Mouse (Mus musculus) G1E (cell line): ENCODE data around the gene Gfi1b. TPM values are rescaled to one million over a fixed set of nuclear protein-coding genes. Genes with fewer than 3 reads are reported as not detected.

ENCODE experiments used
- ATAC-seq: 2 replicates; pipeline ENCODE4 v1.8.0; 2016; ENCODE audit warnings: mild to moderate bottlenecking; ENCODE audit not compliant: insufficient number of reproducible peaks, poor library complexity, low FRiP score, severe bottlenecking; ENCODE audit errors: extremely low read depth
- DNase-seq: peaks from one replicate; pipeline ENCODE4 v3.0.0; 2012; ENCODE audit warnings: low spot score
- H3K27me3 ChIP-seq: 2 replicates; pipeline ENCODE4 v1.6.1; 2012; ENCODE audit warnings: mild to moderate bottlenecking, low read length, inconsistent platforms; ENCODE audit not compliant: insufficient read depth
- H3K36me3 ChIP-seq: replicated peaks from 2 replicates; pipeline ENCODE3; 2012; ENCODE audit warnings: mild to moderate bottlenecking, inconsistent platforms
- H3K4me1 ChIP-seq: 2 replicates; pipeline ENCODE4 v1.6.1; 2012; ENCODE audit warnings: low read depth, low read length, inconsistent platforms, mixed read lengths; ENCODE audit not compliant: insufficient read depth
- H3K4me3 ChIP-seq: 2 replicates; pipeline ENCODE4 v1.5.1; 2012; ENCODE audit warnings: low read depth, mild to moderate bottlenecking, inconsistent platforms, low read length, moderate library complexity, mixed read lengths
- H3K9me3 ChIP-seq: replicated peaks from 2 replicates; pipeline ENCODE4 v1.6.1; 2012; ENCODE audit warnings: inconsistent platforms
- CTCF ChIP-seq: IDR thresholded peaks from 2 replicates; pipeline ENCODE4 v1.5.1; 2012; ENCODE audit warnings: low read depth, low read length, inconsistent platforms, mixed read lengths
- GATA1 ChIP-seq: IDR thresholded peaks from 2 replicates; pipeline ENCODE4 v1.6.1; 2012; ENCODE audit warnings: borderline replicate concordance, low read length, inconsistent platforms, mixed read lengths
- GATA2 ChIP-seq: IDR thresholded peaks from 2 replicates; pipeline ENCODE4 v1.6.1; 2012; ENCODE audit warnings: low read depth, low read length, inconsistent platforms, borderline replicate concordance
- POLR2AphosphoS5 ChIP-seq: IDR thresholded peaks from 2 replicates; pipeline ENCODE4 v1.6.1; 2012; ENCODE audit warnings: low read depth, low read length, inconsistent platforms; ENCODE audit not compliant: insufficient replicate concordance
- TAL1 ChIP-seq: conservative IDR thresholded peaks from 2 replicates; pipeline ENCODE4 v1.6.1; 2012; ENCODE audit warnings: low read depth, low read length, inconsistent platforms, mixed read lengths
- polyA plus RNA-seq: library from polyadenylated mRNA; stranded (reverse); fragments of >175 nt; gene quantifications from 2 replicates; pipeline ENCODE4 v1.2.3, GENCODE M21; 2012
- total RNA-seq, 2 experiments: library from RNA; stranded (forward) in 1 of 2; stranded (reverse) in 1 of 2; fragments of 200-1000 nt in 1 of 2; fragments of >200 nt in 1 of 2; fragmentation: Nextera tagmentation in 1 of 2; gene quantifications; 2 replicates each; pipeline ENCODE4 v1.2.3; 2014 to 2017

Gfi1b gene
- total and polyA plus RNA-seq, 3 experiments, result 104 to 739 (median 537) TPM

DNA sequence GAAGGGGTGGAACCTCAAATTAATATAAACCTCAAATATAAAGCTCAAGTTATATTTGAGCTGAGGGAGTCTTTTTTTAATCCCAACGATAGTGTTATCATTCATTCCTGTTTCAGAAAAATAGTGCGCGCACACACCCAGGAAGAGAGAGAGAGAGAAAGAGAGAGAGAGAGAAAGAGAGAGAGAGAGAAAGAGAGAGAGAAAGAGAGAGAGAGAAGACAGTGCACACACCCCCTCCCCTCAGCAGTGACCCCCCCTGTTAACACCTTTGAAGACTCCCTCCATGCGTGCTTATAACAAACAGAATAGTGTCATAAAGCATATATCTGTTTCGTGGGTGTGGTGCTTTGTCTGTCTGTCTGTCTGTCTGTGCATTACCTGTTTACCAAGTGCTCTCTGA lies 18.2 kb downstream of the Gfi1b start:
- DNase-seq, result no peak
- no peaks in the 10 kb centered on the region for H3K27me3 ChIP-seq
- no peak for ATAC-seq
- no peak for TF ChIP-seq GATA1
- no peak for TF ChIP-seq POLR2AphosphoS5
- no peak for TF ChIP-seq CTCF
- TF ChIP-seq TAL1, result no peak
- TF ChIP-seq GATA2, result no peak
- no peak overlapping the region for H3K4me3 ChIP-seq
- no peaks in the 10 kb centered on the region for H3K9me3 ChIP-seq
- peaks cover 85% of the 10 kb centered on the region for H3K4me1 ChIP-seq
- peaks cover 26% of the 10 kb centered on the region for H3K36me3 ChIP-seq

DNA sequence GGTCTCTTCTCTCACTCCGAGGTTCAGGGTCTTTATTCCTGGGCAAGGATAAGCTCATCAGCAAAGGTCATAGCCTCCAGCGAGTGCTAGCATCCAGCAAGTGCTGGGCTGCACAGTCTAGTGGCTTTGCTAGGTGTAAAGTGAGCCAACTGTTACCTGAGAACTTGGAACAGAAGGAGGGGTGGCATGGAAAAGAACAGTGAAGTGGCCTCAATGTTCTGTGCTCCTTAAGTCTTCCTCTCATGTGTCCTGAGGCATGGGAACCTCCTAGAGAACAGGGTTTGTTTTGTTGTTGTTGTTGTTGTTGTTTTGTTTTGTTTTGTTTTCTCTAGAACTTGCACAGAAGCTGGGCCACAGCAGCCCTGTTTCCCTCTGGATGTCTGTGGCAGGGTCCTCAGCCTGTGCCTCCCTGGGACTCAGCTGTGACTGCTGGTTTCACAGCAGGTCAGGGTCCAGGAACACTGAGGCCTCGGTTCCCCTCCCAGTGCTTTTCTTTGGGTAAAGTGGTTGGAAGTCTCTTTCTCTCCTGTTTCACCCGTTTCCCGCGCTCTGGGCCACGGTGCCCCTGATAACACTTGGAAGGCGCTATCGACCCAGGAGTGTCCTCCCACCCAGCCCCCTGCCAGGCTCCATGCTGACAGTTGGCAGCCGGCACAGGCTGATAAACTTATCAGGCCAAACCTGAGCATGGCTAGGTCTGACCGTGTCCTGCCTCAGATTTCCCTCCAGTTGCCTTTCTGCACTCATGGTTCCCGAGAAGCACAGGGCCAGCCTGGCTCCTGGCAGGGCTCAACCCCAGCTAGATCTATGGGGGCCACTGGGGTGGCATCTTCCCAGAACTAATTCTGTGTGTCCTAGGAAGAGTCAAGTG lies 19.8 kb downstream of the Gfi1b start:
- peak; percentile 54 for ATAC-seq
- DNase-seq, result peak; percentile 91
- peaks cover 11% of the 10 kb centered on the region for H3K36me3 ChIP-seq
- no peaks in the 10 kb centered on the region for H3K9me3 ChIP-seq
- H3K4me3 ChIP-seq, result peak overlapping the region; percentile 10; the same call in 1 of the 2 replicates
- H3K27me3 ChIP-seq, result no peaks in the 10 kb centered on the region
- H3K4me1 ChIP-seq, result peaks cover 82% of the 10 kb centered on the region
- TF ChIP-seq TAL1 (peak; percentile 97), CTCF (no peak)

DNA sequence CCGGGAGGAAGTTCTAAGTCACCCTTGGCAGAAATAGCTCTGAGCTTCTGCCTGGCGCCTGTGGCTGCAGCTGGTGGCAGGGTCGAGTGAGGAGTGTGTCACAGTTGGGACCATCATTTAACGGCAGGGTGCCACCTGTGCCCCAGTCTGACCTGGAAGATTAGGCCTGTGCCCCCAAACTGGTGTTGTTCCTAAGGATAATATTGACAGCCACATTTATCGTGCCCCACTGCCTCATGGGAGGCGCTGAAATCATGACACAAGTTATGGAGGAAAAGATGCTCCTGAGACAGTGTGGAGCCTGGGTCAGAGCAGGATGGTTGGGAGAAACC lies 22.2 kb downstream of the Gfi1b start:
- Histone ChIP-seq H3K36me3 (peaks cover 4% of the 10 kb centered on the region), H3K4me1 (peaks cover 90% of the 10 kb centered on the region), H3K4me3 (peak overlapping the region; percentile 50; the same call in 1 of the 2 replicates)

DNA sequence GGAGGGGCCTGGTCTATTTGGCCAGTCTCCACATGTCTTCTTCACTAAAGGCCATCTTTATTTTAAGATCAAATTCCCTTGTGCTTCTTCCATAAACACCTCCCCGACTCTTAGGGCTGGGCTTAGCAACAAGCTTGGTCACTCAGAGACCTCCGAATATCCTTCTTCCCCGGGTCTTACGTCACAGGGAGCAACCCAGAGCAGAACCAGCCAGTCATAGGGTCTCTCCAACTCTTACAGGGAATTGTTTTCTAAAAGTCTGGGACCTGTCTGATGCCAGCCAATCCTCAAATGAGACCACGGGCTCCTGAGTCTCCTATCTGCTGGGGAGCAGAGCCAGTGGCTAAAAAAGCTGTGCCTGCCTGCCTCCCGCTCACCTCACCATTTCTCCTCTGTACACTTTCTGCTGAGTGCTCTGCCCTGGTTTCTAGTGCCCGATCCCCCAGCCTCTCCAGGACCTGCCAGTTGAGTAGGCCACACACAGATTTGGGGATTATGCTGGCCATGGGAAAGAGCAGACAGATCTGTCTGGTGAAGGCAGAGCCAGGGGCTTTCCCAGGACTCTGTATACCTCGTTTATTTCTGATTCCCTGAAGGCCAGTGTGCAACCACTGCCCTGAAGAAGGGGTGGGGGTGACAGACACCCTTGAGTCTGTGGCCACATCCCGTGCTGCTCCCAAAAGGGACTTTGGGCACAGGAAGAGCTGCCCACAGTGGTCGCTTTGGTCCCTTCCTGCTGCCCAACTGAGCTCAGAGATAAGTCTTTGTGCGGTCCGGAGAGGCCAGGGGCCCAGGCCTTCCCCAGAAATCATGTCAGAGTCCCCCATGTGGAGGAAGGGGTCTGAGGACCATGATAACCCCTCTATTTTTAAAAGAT lies 22.9 kb downstream of the Gfi1b start:
- TF ChIP-seq POLR2AphosphoS5 (no peak), GATA1 (no peak), GATA2 (no peak), TAL1 (no peak), CTCF (no peak)
- H3K36me3 ChIP-seq, result peaks cover 4% of the 10 kb centered on the region
- H3K4me1 ChIP-seq, result peaks cover 91% of the 10 kb centered on the region
- no peak for ATAC-seq
- no peak for DNase-seq
- no peaks in the 10 kb centered on the region for H3K27me3 ChIP-seq
- no peaks in the 10 kb centered on the region for H3K9me3 ChIP-seq
- H3K4me3 ChIP-seq, result peak overlapping the region; percentile 50; the same call in 1 of the 2 replicates

More for the DNA sequence above, 22.2 kb downstream of the Gfi1b start:
- ATAC-seq (no peak), DNase-seq (no peak)
- TF ChIP-seq TAL1 (peak; percentile 21; the same call in 1 of the 2 replicates), GATA2 (no peak)
- Histone ChIP-seq H3K9me3 (no peaks in the 10 kb centered on the region), H3K27me3 (no peaks in the 10 kb centered on the region)

DNA sequence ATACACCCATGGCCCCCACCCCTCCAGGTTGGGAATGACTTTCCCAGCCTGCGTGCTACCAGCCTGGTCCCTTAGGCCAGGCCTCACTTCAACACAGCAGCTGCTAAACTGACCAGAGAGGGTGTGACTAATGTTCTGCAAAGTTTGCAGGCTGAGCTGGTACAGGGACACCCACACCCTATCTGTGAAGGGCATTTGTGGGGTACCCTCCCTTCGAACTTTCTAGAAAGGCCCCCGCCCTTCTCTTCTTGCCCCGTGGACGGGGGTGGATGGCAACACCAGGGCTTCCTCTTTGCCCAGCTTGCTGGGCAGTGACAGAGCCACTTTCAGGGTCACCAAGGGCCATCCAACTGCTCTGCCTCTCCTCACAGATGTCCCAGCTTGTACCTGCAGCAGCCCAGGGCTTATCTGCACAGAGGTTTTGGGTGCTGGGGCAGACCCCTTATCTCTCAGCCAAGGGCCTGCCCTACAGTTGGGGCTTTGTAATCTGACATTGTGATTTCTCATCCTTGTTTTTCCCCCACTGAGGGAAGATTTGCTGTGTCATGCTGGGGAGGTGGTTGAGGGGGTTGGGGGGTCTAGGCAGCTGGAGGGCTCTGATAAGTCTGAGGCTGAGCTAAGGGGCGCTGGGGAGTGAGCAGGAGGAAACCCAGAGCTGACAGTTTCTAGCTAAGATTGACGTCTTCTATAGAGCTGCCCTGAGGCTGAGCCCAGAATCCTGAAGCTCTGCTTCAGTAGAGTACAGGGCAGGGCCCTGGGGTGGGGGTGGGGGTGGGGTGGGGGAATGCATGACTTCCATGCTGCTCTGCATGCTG lies 23.8 kb downstream of the Gfi1b start:
- peaks cover 4% of the 10 kb centered on the region for H3K36me3 ChIP-seq
- peak; percentile 73 for ATAC-seq

DNA sequence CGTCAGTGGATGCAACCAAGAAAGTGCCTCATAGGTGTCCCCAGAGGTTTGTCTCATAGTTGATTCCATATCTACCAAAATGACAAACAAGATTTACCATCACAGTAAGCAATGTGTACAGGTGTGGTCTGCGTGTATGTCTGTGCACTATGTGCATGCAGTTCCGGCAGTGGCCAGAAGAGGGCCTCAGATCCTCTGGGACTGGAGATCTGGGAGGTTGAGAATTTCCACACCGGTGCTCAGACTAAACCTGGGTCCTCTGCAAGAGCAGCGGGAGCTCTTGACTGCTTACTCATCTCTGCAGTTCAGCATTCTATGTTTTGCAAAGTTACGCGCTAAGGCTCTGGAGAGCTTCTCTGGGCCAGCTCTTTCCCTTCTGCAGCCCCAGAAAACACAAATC lies 24.8 kb downstream of the Gfi1b start:
- no peaks in the 10 kb centered on the region for H3K27me3 ChIP-seq
- peaks cover 96% of the 10 kb centered on the region for H3K4me1 ChIP-seq
- H3K9me3 ChIP-seq, result no peaks in the 10 kb centered on the region
- peak overlapping the region; percentile 60; the same call in 1 of the 2 replicates for H3K4me3 ChIP-seq
- H3K36me3 ChIP-seq, result peaks cover 4% of the 10 kb centered on the region
- no peak for ATAC-seq
- no peak for DNase-seq
- peak; percentile 86 for TF ChIP-seq CTCF
- TF ChIP-seq TAL1, result no peak
- no peak for TF ChIP-seq POLR2AphosphoS5
- no peak for TF ChIP-seq GATA1

More for the DNA sequence above, 23.8 kb downstream of the Gfi1b start:
- Histone ChIP-seq H3K9me3 (no peaks in the 10 kb centered on the region), H3K4me3 (peak overlapping the region; percentile 60; the same call in 1 of the 2 replicates), H3K4me1 (peaks cover 93% of the 10 kb centered on the region), H3K27me3 (no peaks in the 10 kb centered on the region)
- TF ChIP-seq GATA2, result 0 out of 2 replicates have a peak, but pooled peaks have one; percentile 50
- TF ChIP-seq TAL1, result peak; percentile 98
- no peak for TF ChIP-seq CTCF
- no peak for TF ChIP-seq POLR2AphosphoS5
- peak; percentile 92 for DNase-seq
